Mouse (Mus musculus) lung, adult 2 months (tissue): ENCODE measurements around the gene Nav2. TPM values are rescaled to one million over a fixed set of nuclear protein-coding genes. Genes with fewer than 3 reads are reported as not detected.

Experiments
- DNase-seq: peaks from one replicate; pipeline ENCODE4 v3.0.0; 2022
- H3K4me1 ChIP-seq: fragments of 200-500 bp; 2 replicates; pipeline ENCODE4 v1.6.1; 2011; ENCODE audit warnings: low read length; ENCODE audit not compliant: control insufficient read depth, insufficient read depth
- H3K4me3 ChIP-seq: fragments of 200-500 bp; replicated peaks from 2 replicates; pipeline ENCODE3; 2011; ENCODE audit warnings: low read depth, mild to moderate bottlenecking, control low read depth, low read length; ENCODE audit errors: extremely low read depth
- CTCF ChIP-seq: fragments of 200-500 bp; IDR thresholded peaks from 2 replicates; pipeline ENCODE4 v1.5.1; 2011; ENCODE audit warnings: mild to moderate bottlenecking, low read length, control low read depth; ENCODE audit not compliant: insufficient read depth
- POLR2A ChIP-seq: fragments of 200-500 bp; IDR thresholded peaks from 2 replicates; pipeline ENCODE4 v1.6.1; 2011; ENCODE audit warnings: low read depth, mild to moderate bottlenecking, control low read depth, low read length, borderline replicate concordance; ENCODE audit errors: extremely low read depth
- WGBS: fragments of 180-500 bp; shearing (Covaris S2); methylation state at CpG from one replicate; pipeline ENCODE4 v1.1.7; 2018; 5-methylcytosine and 5-hydroxymethylcytosine counted together
- polyA plus RNA-seq: library from polyadenylated mRNA; depleted of rRNA; stranded (reverse); fragments of >200 nt; gene quantifications from 2 replicates; pipeline ENCODE4 v1.2.3, GENCODE M21; 2012

Gene Nav2
- polyA plus RNA-seq, 1 experiment, result 33.9 TPM

DNA sequence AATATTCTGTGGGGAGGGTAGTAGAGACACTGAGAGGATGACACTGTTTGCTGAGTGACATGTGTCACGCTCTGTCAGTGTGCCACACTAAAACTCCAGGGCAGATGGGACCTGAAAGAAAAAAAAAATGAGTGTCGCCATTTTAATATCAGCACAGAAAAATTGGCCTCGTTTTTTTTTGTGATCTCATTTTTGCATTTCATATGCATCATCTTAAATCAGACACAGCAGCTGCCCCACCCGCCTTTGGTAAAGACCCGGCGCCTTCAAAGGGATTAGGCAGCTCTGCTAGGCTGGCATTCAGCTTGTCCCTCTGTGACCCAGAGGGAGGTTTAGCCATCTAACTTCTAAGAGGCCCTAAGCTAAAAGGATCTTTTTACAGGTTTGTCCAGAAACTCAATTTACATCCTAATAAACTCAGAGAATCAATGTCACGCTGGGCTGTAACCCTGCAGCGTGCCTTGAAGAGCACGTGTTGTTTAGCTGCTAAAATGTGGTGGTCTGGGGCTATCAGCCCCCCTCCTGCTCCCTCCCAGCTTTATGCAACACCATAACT, 576.9 kb downstream of the Nav2 start:
- 62% methylated on average over 9 of the region's 9 CpGs for WGBS
- Histone ChIP-seq H3K4me1 (0 out of 2 replicates have a peak, but pooled peaks cover 2% of the 10 kb centered on the region), H3K4me3 (no peak overlapping the region)
- DNase-seq, result no peak
- TF ChIP-seq CTCF (no peak), POLR2A (no peak)

- TF ChIP-seq POLR2A (no peak), CTCF (no peak)
- DNase-seq, result no peak
- H3K4me1 ChIP-seq, result 0 out of 2 replicates have a peak, but pooled peaks cover 2% of the 10 kb centered on the region
- 43% methylated on average over 2 of the region's 2 CpGs for WGBS
- H3K4me3 ChIP-seq, result no peak overlapping the region
Observed at GRCm38 (mm10) chr7:49487347-49487746, 578.8 kb downstream of the Nav2 start.

DNA sequence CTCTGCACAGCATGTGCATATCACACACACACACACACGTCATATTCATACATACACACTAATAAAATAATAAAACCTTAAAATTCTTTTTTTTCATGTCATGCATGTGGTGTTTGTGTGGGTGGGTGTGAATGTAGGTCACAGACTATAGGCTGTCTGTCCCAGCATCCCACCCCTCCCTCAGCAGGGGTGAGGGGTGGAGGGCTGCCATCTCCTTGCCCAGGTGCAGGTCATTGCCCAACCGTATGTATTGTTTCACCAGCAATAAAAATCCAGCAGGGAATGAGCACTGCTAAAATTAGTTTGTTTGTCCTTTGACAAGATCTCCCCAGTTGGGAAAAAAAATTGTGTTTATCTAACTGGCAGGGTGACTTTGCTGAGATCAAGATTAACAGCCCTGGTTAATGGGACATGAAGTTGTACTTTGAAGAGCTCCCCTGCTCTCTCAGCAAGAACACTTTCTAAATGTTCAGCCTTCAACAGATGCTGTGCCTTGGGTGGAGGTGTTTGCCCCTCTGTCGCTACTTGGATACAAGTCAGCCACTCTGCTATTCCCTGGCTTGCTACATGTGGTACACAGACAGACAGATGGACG, 580.1 kb downstream of the Nav2 start:
- 59% methylated on average over 4 of the region's 4 CpGs for WGBS
- no peak for DNase-seq
- Histone ChIP-seq H3K4me1 (0 out of 2 replicates have a peak, but pooled peaks cover 2% of the 10 kb centered on the region), H3K4me3 (no peak overlapping the region)
- TF ChIP-seq CTCF (no peak), POLR2A (no peak)

DNA sequence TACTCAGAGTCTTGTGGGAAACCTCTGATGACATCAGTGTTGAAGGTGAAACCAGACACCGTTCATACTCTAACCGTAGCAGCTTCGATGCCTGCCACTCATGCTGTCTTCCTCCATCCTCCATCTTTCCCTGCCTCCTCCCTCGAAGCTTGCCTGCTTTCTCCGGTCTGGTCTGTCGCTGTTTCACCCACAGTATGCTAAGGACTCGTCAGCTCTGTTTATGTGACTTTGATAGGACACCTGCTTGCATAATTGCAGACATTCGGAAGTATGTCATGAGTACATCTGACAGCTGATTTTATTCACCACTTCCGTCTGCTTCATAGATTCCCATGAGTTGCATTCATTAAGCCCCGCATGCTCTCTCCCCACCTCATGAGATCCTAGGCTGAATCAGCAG, 582.3 kb downstream of the Nav2 start:
- 76% methylated on average over 10 of the region's 10 CpGs for WGBS
- no peaks in the 10 kb centered on the region for H3K4me1 ChIP-seq
- TF ChIP-seq CTCF, result no peak
- TF ChIP-seq POLR2A, result no peak
- H3K4me3 ChIP-seq, result no peak overlapping the region
- no peak for DNase-seq

DNA sequence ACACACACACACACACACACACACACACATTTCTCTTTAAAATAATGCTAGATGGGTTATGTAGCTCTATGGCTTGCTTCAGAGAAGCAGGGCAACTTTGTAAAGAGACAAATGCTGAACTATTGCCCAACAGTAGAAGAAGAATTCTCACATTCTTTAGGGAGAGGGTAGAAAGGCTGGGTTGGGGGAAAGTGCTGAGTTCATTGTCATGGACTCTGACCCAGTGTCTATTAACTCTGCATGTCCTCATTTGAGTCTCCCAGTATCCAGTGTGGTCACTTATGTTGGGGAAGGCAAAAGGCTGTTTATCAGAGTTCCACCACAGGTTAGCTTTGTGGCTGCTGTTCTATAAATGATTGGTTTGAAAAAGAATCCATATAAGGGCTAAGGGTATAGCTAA, 584.1 kb downstream of the Nav2 start:
- DNase-seq, result no peak
- Histone ChIP-seq H3K4me1 (no peaks in the 10 kb centered on the region), H3K4me3 (no peak overlapping the region)
- TF ChIP-seq POLR2A, result no peak
- TF ChIP-seq CTCF, result no peak

DNA sequence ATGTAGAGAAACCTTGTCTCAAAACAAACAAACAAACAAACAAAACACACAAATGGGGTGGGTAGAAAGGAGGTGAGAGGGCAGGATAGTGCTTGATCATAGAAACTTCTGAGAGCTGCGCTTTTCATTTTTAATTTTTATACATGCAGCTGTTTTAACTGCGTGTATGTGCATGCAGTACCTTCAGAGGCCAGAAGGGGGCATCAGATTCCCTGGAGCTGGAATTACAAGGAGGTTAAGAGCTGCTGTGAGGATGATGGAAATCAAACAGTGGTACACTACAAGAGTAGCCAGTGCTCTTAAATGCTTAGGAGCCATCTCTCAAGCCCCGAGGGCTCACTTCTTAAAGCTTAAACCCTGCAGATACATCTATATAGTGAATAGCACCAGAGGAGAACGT, 584.7 kb downstream of the Nav2 start:
- no peaks in the 10 kb centered on the region for H3K4me1 ChIP-seq
- no peak overlapping the region for H3K4me3 ChIP-seq
- DNase-seq, result peak; percentile 40
- no peak for TF ChIP-seq POLR2A
- no peak; the same call in 1 of the 2 replicates for TF ChIP-seq CTCF
- 95% methylated on average over 4 of the region's 4 CpGs for WGBS

GRCm38 (mm10) chr7:49494654-49495053, 586.1 kb downstream of the Nav2 start:
- Histone ChIP-seq H3K4me3 (no peak overlapping the region), H3K4me1 (no peaks in the 10 kb centered on the region)
- no peak for DNase-seq
- WGBS, result 77% methylated on average over 6 of the region's 6 CpGs
- no peak for TF ChIP-seq CTCF
- no peak for TF ChIP-seq POLR2A

- Histone ChIP-seq H3K4me1 (no peaks in the 10 kb centered on the region), H3K4me3 (no peak overlapping the region)
- no peak for DNase-seq
- TF ChIP-seq CTCF (no peak), POLR2A (no peak)
- 46% methylated on average over 11 of the region's 11 CpGs for WGBS
Observed at GRCm38 (mm10) chr7:49496111-49496510, 587.6 kb downstream of the Nav2 start.

DNA sequence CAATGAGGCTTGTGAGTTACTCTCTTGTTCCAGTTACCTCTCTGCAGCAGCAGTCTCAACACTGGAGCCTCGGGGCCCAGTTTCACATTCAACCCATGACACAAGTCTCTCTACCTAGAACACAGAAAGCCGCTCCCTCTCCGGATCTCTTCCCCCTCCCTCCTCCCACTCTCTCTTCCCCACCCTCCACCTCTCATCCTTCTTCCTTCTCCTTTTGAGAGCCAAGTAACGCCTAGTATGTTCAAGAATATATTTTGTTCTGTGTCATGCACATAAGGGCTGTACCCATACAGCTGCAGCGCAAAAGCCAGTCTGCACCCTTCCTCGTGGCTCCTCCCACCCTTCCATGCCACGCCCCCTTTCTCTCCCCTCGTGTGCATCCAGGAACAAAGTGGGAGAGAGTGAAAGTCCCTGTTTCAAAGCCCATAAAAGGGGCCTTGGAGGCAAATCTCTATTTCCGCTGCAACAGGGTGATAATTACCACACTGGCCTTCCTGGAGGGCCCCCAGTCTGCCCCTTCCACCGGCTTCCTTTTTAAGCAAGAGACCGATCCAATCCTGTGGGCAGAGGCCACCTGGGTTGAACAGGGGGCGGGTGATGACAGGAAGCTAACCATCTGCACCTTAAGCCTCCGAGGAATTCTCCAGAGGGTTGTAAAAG, 588.4 kb downstream of the Nav2 start:
- 19% methylated on average over 13 of the region's 13 CpGs for WGBS
- no peak overlapping the region for H3K4me3 ChIP-seq
- DNase-seq, result no peak

More for the DNA sequence above, 588.4 kb downstream of the Nav2 start:
- no peak for TF ChIP-seq POLR2A
- no peak for TF ChIP-seq CTCF
- no peaks in the 10 kb centered on the region for H3K4me1 ChIP-seq
